Mouse (Mus musculus) G1E (cell line): ENCODE data around the gene Dusp5.

Experiments
- CTCF ChIP-seq: IDR thresholded peaks from 2 replicates; pipeline ENCODE4 v1.5.1; 2012; ENCODE audit warnings: low read depth, low read length, inconsistent platforms, mixed read lengths
- GATA1 ChIP-seq: IDR thresholded peaks from 2 replicates; pipeline ENCODE4 v1.6.1; 2012; ENCODE audit warnings: borderline replicate concordance, low read length, inconsistent platforms, mixed read lengths
- GATA2 ChIP-seq: IDR thresholded peaks from 2 replicates; pipeline ENCODE4 v1.6.1; 2012; ENCODE audit warnings: low read depth, low read length, inconsistent platforms, borderline replicate concordance
- TAL1 ChIP-seq: conservative IDR thresholded peaks from 2 replicates; pipeline ENCODE4 v1.6.1; 2012; ENCODE audit warnings: low read depth, low read length, inconsistent platforms, mixed read lengths

GRCm38 (mm10) chr19:53534757-53535410, 6.0 kb downstream of the Dusp5 start:
- TF ChIP-seq GATA2, result no peak
- no peak for TF ChIP-seq CTCF
- no peak for TF ChIP-seq GATA1
- no peak for TF ChIP-seq TAL1
